8 mouse cellular contexts compared by ENCODE assay signal in the genomic region with DNA sequence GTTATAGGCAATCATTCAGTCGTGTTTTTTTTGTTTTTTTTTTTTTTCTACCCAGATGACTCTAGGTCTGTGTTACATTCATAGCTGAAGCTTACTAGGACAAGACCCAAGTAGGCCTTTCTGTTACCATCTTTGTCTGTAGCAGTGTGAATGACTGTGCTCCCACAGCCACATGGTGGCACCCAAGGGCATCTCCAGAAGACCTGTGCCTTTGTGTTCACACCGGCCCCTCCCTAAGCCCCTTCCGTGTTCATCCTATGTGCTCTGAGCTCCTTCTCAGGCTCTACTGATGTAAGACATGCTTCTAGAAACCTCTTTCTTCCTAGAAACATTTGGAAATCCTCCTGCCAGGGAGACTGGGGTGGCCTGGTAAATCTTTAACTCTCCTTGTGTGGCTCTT. TPM values are rescaled to one million over a fixed set of nuclear protein-coding genes. Genes with fewer than 3 reads are reported as not detected.
DNase-seq lines count a peak whose midpoint lies in the region; ATAC-seq and TF ChIP-seq lines count a peak whose summit lies in the region.

A gene (plus strand): TSS at position 240 of the 400 bp plus-strand sequence.

- TF ChIP-seq POLR2A in small intestine, adult 2 months (IDR thresholded peaks at IDR 0.05; ENCODE audit: low read depth, low read length): no peak

- H3K27me3 ChIP-seq in forebrain, postnatal 0 days (ENCODE audit: insufficient read depth, low read length): no peaks in the 10 kb centered on the region
- H3K27me3 ChIP-seq in forebrain, embryonic 10.5 days (ENCODE audit: poor library complexity, severe bottlenecking): no peaks in the 10 kb centered on the region
- no peaks in the 10 kb centered on the region for H3K27me3 ChIP-seq in heart, embryonic 16.5 days (ENCODE audit: control insufficient read depth, insufficient read depth, low read length)
- no peaks in the 10 kb centered on the region for H3K27me3 ChIP-seq in liver, embryonic 11.5 days (replicated peaks; ENCODE audit: control insufficient read depth, insufficient read depth, low read length)
- no peaks in the 10 kb centered on the region for H3K27me3 ChIP-seq in small intestine, adult 2 months (ENCODE audit: control insufficient read depth, insufficient read depth, low read length)

- peak; percentile 46 for TF ChIP-seq CTCF in forebrain, postnatal 0 days (IDR thresholded peaks at IDR 0.05; ENCODE audit: low read depth)
- peak; percentile 50; the same call in 1 of the 2 replicates for TF ChIP-seq CTCF in small intestine, adult 2 months (IDR thresholded peaks at IDR 0.05; ENCODE audit: extremely low read depth, insufficient read length, insufficient replicate concordance, low read depth, low read length)

- intact Hi-C loops in left cerebral cortex, postnatal 25 days (cut with DNase I): loop anchor here (2.0 to 5.0 kb wide), 2 partner anchors 310 to 468 kb away; no protein-coding TSS in a partner anchor

- 41% methylated on average over 3 of the region's 3 CpGs for WGBS in forebrain, postnatal 0 days
- WGBS in forebrain, embryonic 10.5 days: 55% methylated on average over 3 of the region's 3 CpGs
- WGBS in heart, embryonic 16.5 days: 30% methylated on average over 3 of the region's 3 CpGs
- 31% methylated on average over 3 of the region's 3 CpGs for WGBS in liver, embryonic 11.5 days
- WGBS in small intestine, adult 2 months: 18% methylated on average over 3 of the region's 3 CpGs

- H3K4me2 ChIP-seq in forebrain, postnatal 0 days (ENCODE audit: low read depth): no peak within 1 kb of the TSS
- peak within 1 kb of the TSS; percentile 3; the same call in 1 of the 2 replicates for H3K4me2 ChIP-seq in heart, embryonic 16.5 days (ENCODE audit: low read depth, low read length)
- peak within 1 kb of the TSS; percentile 21; the same call in 1 of the 2 replicates for H3K4me2 ChIP-seq in liver, embryonic 11.5 days

- H3K36me3 ChIP-seq in forebrain, postnatal 0 days (ENCODE audit: insufficient read depth): no peaks in the 10 kb centered on the region
- no peaks in the 10 kb centered on the region for H3K36me3 ChIP-seq in forebrain, embryonic 10.5 days (replicated peaks)
- H3K36me3 ChIP-seq in heart, embryonic 16.5 days (ENCODE audit: control insufficient read depth, insufficient read depth): no peaks in the 10 kb centered on the region
- H3K36me3 ChIP-seq in liver, embryonic 11.5 days (ENCODE audit: control insufficient read depth, insufficient read depth, low read length): no peaks in the 10 kb centered on the region
- H3K36me3 ChIP-seq in small intestine, adult 2 months (ENCODE audit: control insufficient read depth, insufficient read depth, low read length): peaks cover 2% of the 10 kb centered on the region; the same call in 1 of the 2 replicates

- H3K27ac ChIP-seq in forebrain, postnatal 0 days (ENCODE audit: low read depth, low read length): no peak within 1 kb of the TSS
- no peak within 1 kb of the TSS for H3K27ac ChIP-seq in forebrain, embryonic 10.5 days
- no peak within 1 kb of the TSS for H3K27ac ChIP-seq in heart, embryonic 16.5 days (ENCODE audit: low read length)
- H3K27ac ChIP-seq in liver, embryonic 11.5 days (ENCODE audit: low read depth, low read length): no peak within 1 kb of the TSS
- peak within 1 kb of the TSS; percentile 52 for H3K27ac ChIP-seq in small intestine, adult 2 months (ENCODE audit: insufficient read depth, low read depth, low read length)

- no peak for DNase-seq in forebrain, postnatal 0 days
- DNase-seq in forebrain, embryonic 10.5 days (ENCODE audit: extremely low spot score, low spot score): no peak
- peak; percentile 67 for DNase-seq in adrenal gland, postnatal 14 days
- no peak for DNase-seq in liver, embryonic 11.5 days (ENCODE audit: low spot score)
- no peak for DNase-seq in left cerebral cortex, postnatal 25 days (ENCODE audit: low spot score in 2 of 2)
- no peak for DNase-seq in neural tube, embryonic 10.5 days (ENCODE audit: extremely low spot score, low spot score)

- no peaks in the 10 kb centered on the region for H3K9me3 ChIP-seq in forebrain, postnatal 0 days (ENCODE audit: low read length)
- no peaks in the 10 kb centered on the region for H3K9me3 ChIP-seq in forebrain, embryonic 10.5 days
- no peaks in the 10 kb centered on the region for H3K9me3 ChIP-seq in heart, embryonic 16.5 days (replicated peaks; ENCODE audit: control insufficient read depth, low read length)
- H3K9me3 ChIP-seq in liver, embryonic 11.5 days (ENCODE audit: control insufficient read depth, low read length): no peaks in the 10 kb centered on the region

- no peaks in the 10 kb centered on the region for H3K4me1 ChIP-seq in forebrain, postnatal 0 days (ENCODE audit: insufficient read depth)
- H3K4me1 ChIP-seq in forebrain, embryonic 10.5 days: no peaks in the 10 kb centered on the region
- no peaks in the 10 kb centered on the region for H3K4me1 ChIP-seq in heart, embryonic 16.5 days (ENCODE audit: control insufficient read depth, insufficient read depth, low read length)
- 0 out of 2 replicates have a peak, but pooled peaks cover 4% of the 10 kb centered on the region for H3K4me1 ChIP-seq in liver, embryonic 11.5 days (replicated peaks; ENCODE audit: control insufficient read depth, insufficient read depth, low read length)
- H3K4me1 ChIP-seq in small intestine, adult 2 months (ENCODE audit: control insufficient read depth, insufficient read depth, insufficient read length, low read length): peaks cover 6% of the 10 kb centered on the region

- H3K9ac ChIP-seq in forebrain, postnatal 0 days: no peak within 1 kb of the TSS
- H3K9ac ChIP-seq in heart, embryonic 16.5 days (ENCODE audit: low read length): no peak within 1 kb of the TSS
- no peak within 1 kb of the TSS for H3K9ac ChIP-seq in liver, embryonic 11.5 days (ENCODE audit: low read depth, low read length)

- H3K4me3 ChIP-seq in forebrain, postnatal 0 days (ENCODE audit: low read depth, low read length): no peak within 1 kb of the TSS
- H3K4me3 ChIP-seq in forebrain, embryonic 10.5 days: no peak within 1 kb of the TSS
- 0 out of 2 replicates have a peak within 1 kb of the TSS, but pooled peaks have one; percentile 5 for H3K4me3 ChIP-seq in heart, embryonic 16.5 days (ENCODE audit: low read length)
- no peak within 1 kb of the TSS for H3K4me3 ChIP-seq in liver, embryonic 11.5 days (ENCODE audit: low read depth, low read length)
- H3K4me3 ChIP-seq in small intestine, adult 2 months (ENCODE audit: low read depth, low read length): peak within 1 kb of the TSS; percentile 46

- no peak for ATAC-seq in forebrain, postnatal 0 days
- peak; percentile 73 for ATAC-seq in heart, embryonic 16.5 days (replicated peaks; ENCODE audit: extremely low read depth, insufficient read depth, low FRiP score)
- ATAC-seq in liver, embryonic 11.5 days (replicated peaks; ENCODE audit: low FRiP score): no peak

RNA-seq across cellular contexts. Expression of the gene that starts here (rescaled TPM):
- total RNA-seq in forebrain, postnatal 0 days (2014; rRNA removed): 0.69 and 2.2 TPM in 2 replicates
- polyA plus RNA-seq in forebrain, postnatal 0 days (2015; fragmentation: Nextera tagmentation; extraction: Ambion mirVana): 0.45 and 0.46 TPM in 2 replicates
- 0.31 and 0.33 TPM in 2 replicates for polyA plus RNA-seq in forebrain, embryonic 10.5 days (2016; fragmentation: Nextera tagmentation; extraction: Ambion mirVana)
- total RNA-seq in adrenal gland, postnatal 14 days (2021): 12.1 and 20.4 TPM in 2 replicates
- 1.9 and 2.4 TPM in 2 replicates for polyA plus RNA-seq in heart, embryonic 16.5 days (2015; fragmentation: Nextera tagmentation; extraction: Ambion mirVana)
- 0.32 and 1.1 TPM in 2 replicates for polyA plus RNA-seq in liver, embryonic 11.5 days (2014; fragmentation: Nextera tagmentation; extraction: Ambion mirVana)
- 0.72 and 1.5 TPM in 2 replicates for polyA plus RNA-seq in small intestine, adult 2 months (2012; rRNA removed)
- 1 to 10 TPM in 1 of 2 experiments, under 1 TPM in 1; 0.46 to 1.2 TPM for total RNA-seq in left cerebral cortex, postnatal 25 days (2021)

Comparison
In these comparisons a context has a peak if more than half of its experiments do, and no peak if none do; other contexts are left out.
1. H3K4me3 ChIP-seq: peak in heart, embryonic 16.5 days (single experiment) and small intestine, adult 2 months (single experiment); none in forebrain, postnatal 0 days (single experiment), forebrain, embryonic 10.5 days (single experiment) and liver, embryonic 11.5 days (single experiment).